Mouse (Mus musculus): ENCODE data around the gene Fcna.

DNA sequence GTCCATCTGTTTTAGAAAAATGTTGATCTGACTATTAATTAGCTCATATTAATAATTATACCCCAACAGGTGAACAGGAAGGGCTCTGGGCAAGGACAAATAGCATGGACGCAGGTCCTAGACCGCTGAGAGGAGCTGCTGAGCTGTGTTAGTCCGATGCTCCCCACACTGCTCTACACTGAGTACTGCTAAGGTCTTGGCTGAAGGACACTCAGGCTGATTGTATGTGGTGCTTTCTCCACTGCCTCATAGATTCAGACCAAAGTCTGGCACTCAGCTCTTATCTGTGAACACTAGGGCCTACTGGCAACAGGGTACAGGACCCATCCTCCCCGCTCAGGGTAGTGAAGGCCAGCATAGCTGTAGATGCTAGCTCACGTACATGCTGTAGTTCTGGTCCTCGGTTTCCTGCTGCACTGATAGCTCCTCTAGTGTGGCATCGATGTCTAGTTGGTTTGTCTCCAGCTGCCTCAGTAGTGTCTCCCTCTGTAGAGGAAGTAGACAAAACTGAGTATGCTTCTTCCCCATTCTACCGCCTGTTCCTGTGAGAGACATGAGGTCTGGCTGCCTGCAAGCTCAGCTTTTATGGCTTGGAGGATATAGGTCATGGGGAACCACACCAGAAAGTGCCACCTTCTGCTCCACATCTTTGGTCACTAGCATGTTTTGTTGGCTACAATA lies 39.5 kb downstream of the Fcna start:
- TF ChIP-seq POLR2A (IDR thresholded peaks at IDR 0.05; ENCODE audit: insufficient read depth, low read length) (no peak), CTCF (IDR thresholded peaks at IDR 0.05; ENCODE audit: low read depth, low read length) (no peak), EP300 (IDR thresholded peaks at IDR 0.05; ENCODE audit: insufficient read depth, low read depth, low read length) (no peak)
